Mouse (Mus musculus): ENCODE results near the gene Crygs. TPM values are rescaled to one million over a fixed set of nuclear protein-coding genes. Genes with fewer than 3 reads are reported as not detected.
"Not testable (repeated sequence)": the region's sequence is repeated elsewhere in the genome, so short reads cannot be mapped to it uniquely, and the experiment has no call there.

Gene Crygs
- total RNA-seq, 2 experiments from 2014 or later, result not detected

- no peak for DNase-seq
- intact Hi-C loops (cut with DNase I), result no loop called here
Measured at GRCm38 (mm10) chr16:22795497-22795896, 15.9 kb downstream of the Crygs start.

DNA sequence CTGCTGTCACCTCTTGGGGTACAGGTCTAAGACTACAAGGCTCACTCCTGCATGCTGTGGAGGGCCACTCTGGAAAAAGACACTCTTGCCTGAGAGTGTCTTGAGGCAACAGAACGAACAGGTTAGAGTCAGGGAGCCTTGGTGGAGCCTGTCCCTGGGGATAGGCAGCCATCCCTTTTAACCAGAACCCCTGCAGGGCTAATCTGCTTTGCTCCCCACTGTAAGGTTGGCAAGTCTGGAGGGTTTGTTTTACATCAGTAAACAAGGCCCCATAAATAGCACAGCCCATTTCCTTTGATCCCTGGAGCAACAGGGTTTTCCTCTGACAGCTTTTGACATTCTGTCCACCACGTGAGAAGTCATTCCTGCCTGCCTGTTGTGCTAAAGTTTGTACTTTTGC, 20.1 kb downstream of the Crygs start:
- intact Hi-C loops (cut with DNase I), result no loop called here
- no peak for DNase-seq

- intact Hi-C loops (cut with DNase I), result no loop called here
- DNase-seq, result no peak
Measured at GRCm38 (mm10) chr16:22789908-22790367, 21.4 kb downstream of the Crygs start.

DNA sequence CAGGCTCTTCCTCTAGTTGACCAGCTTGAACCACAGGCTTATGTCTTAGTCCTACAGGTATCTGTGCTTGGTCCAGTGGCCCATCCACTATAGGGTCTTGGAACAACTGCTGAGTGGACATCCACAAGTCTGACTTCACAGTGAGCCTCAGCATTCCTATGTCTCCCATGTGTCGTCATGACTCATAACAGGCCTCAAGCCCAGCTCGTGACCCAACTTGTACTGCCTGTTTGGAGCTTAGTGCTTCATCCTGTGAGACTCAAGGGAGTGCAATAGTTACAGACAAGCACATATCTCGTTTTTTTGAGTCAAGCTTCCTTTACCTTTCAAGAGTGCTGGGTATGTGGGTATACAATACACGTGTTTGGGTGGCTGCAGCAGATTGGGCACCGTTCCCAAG, 28.7 kb downstream of the Crygs start:
- no peak for DNase-seq
- intact Hi-C loops (cut with DNase I), result no loop called here

GRCm38 (mm10) chr16:22779228-22779835, 32.0 kb downstream of the Crygs start:
- DNase-seq, result no peak
- intact Hi-C loops (cut with DNase I), result no loop called here

DNA sequence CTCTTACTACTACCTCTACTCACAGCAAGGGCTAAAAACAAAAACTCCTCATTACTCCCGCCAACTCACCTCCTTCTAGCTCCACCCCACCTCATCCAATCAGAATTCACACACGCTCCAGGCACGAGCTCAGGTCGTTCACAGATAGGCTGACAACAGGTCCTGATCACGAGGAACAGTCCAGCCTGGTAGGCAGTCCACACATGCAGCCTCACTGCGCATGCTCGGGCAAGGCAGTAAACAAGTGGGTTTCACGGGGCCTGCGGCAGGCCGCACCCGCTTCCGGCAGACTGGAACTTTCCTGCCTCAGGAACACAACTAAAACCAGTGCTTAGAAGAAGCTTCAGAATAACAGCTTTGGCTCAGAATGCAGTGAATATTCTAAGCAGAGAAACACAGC, 33.1 kb downstream of the Crygs start:
- DNase-seq; intact Hi-C loops (cut with DNase I): not testable (repeated sequence)

- no peak for DNase-seq
- intact Hi-C loops (cut with DNase I), result no loop called here
Measured at GRCm38 (mm10) chr16:22775471-22775985, 35.8 kb downstream of the Crygs start.

DNA sequence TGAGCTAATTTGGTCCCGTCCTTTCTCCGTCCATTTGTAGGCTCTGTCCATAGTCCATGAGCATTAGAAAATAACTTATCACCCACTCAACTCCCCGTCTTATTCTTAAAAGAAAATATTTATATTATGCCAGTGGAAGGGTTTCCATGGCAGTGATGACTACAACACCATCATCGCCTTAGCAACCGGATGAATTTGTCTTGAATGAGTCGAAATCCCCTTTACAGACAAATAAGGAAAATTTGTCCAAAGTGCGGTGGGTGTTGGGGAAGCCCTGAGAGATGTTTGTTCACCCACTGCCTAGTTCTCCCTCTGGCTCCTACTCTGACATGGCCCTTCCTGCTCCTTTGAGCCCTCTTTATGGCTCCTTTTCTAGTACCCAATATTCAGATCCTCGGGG, 42.7 kb downstream of the Crygs start:
- no peak for DNase-seq
- intact Hi-C loops (cut with DNase I), result no loop called here

DNA sequence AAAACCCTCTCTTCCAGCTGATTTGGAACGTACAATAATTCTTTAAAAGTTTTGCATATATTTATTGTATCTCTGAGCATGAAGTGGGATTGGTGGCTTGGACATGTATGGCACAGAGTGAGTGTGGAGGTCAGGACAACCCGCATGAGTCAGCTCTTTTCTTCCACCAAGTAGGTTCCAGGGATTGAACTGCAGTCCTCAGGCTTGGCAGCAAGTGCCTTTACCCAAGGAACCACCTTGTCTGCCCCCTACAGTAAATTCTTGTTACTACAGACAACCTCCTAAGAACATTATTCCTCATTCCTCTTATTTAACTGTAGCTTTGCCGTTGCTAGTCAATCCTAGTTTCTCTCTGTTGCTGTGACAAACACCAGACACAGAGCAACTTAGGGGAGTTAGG, 44.0 kb downstream of the Crygs start:
- no peak for DNase-seq
- intact Hi-C loops (cut with DNase I), result no loop called here

DNA sequence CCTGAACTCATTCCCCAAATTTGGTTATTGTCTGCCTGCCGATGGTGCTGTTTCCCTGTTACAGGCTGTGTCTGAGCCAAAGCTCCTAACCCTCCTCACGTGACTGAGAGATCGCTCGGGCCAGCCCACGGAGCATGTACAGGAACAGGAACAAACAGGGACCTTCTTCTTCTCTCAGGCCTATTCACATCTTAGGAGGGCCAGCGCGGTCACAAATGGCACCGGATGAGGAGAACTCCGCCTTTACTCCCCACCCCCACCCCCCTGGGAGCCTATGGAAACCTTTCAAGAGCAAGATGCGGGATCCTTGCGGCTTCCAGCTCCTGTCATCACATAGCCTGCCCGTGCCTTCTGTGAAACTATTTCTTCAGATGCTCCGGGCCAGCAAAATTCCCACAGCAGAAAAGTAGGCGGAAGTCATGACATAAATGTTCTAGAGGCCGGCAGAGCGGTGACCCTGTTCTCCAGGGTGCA, 44.6 kb downstream of the Crygs start:
- intact Hi-C loops (cut with DNase I), result no loop called here
- DNase-seq, result peak in 1 of 2 experiments; percentile 8

DNA sequence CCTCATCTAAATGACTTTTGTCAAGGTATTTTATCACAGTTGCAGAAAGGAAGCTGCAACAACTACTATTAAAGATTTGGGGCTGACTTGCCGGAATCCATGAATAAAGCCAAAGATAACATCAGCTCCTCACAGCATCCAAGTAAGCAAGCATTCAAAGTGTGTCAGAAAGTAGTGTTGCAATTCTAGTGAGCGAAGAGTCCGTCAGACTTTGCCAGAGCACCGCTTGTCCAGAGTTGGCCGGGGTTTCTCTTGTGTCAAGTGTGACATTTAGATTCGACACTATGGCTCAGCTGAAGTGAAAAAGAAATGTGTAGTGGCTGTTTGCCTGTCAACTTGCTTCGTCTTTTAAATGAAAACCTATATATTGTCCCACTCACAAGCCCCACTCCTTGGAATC, 45.8 kb downstream of the Crygs start:
- no peak for DNase-seq
- intact Hi-C loops (cut with DNase I), result no loop called here

Other genes with a start within 250 kb of the Crygs start
- under 1 TPM; 0.54 TPM for gene Dgkg, start 154.4 kb downstream of the Crygs start, total RNA-seq (2021)
- gene Tbccd1, start 46.1 kb upstream of the Crygs start, total RNA-seq (2021), result 1 to 10 TPM; 4.5 to 6.4 TPM
- 10 to 100 TPM; 36.3 to 36.7 TPM for gene Dnajb11, start 46.3 kb upstream of the Crygs start, total RNA-seq (2021)
- gene Ahsg, start 79.7 kb upstream of the Crygs start, total RNA-seq (2021), result under 1 TPM in 1 of 2 experiments, not detected in 1; 0.97 TPM
- gene Fetub, start 106.8 kb upstream of the Crygs start, total RNA-seq (2021), result under 1 TPM in 1 of 2 experiments, not detected in 1; 0.18 TPM
- gene Hrg, start 139.5 kb upstream of the Crygs start, total RNA-seq (2021), result not detected
- under 1 TPM in 1 of 2 experiments, not detected in 1; 0.54 TPM for gene Kng2, start 217.9 kb upstream of the Crygs start, total RNA-seq (2021)
- gene Kng1, start 246.3 kb upstream of the Crygs start, total RNA-seq (2021), result under 1 TPM in 1 of 2 experiments, not detected in 1; 0.43 TPM